Mouse (Mus musculus) liver, embryonic 14.5 days (tissue): ENCODE measurements around the gene E130311K13Rik.

Experiments
- CTCF ChIP-seq: IDR thresholded peaks from 2 replicates; pipeline ENCODE4 v1.5.1; 2016; ENCODE audit warnings: antibody characterized with exemption, low read depth, control low read depth
- EP300 ChIP-seq: IDR thresholded peaks from 2 replicates; pipeline ENCODE4 v1.6.1; 2016; ENCODE audit warnings: antibody characterized with exemption, low read depth

DNA sequence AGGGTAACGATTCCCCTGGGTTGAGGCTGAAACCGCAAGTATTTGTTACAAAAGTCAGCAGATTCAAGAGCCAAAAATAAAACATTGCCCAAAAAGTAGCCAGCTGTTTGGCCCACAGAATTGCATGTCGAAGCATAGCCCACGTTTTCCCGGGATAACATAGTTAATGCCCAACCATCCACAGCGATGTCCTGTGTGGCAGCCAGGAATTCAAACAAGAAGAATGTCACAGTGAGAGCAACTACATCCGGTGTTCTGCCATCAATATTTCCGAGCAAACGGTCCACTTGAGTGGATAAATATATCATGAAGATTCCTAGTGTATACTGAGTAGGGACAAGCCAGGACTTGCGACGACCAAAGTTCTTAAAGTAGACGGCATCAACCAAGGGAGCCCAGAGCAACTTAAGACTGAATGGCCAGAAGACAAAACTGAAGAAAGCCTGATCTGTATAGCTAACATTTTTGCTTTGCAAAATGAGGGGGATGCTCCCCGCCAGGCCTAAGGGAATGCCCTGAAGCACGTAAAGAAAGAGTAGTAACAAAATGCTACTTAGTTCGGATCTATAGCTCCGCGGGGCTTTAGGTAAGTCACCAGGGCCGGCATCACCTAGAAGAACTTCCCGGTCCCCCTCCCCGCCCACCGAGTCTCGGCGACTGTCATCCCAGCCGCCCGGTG, 34.3 kb upstream of the E130311K13Rik start:
- no peak for TF ChIP-seq EP300
- TF ChIP-seq CTCF: no peak
